Comparison of ENCODE assay signal across 9 mouse cellular contexts in the genomic region with DNA sequence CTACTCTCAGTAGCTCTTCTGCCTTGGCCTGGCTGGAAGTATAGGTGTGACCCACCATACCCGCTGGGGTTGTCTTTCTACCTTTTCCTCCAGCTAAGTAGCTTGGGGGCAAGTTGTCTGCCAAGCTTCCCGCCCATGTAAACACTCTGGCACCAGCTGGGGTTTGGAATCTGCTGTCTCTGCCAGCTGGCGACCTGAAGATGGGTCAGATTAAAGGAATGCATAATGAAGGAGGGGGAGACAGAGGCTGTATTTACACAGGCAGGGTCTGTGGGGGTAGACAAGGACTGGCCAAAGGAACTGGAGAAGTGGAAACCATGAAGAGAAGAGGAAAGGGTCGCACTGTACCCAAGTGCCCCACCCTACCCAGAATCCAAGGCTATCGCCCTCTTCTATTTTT. TPM values are rescaled to one million over a fixed set of nuclear protein-coding genes. Genes with fewer than 3 reads are reported as not detected.
A peak's percentile ranks its signal among the peaks of the same experiment; 100 is the strongest.
DNase-seq lines count a peak whose midpoint lies in the region; ATAC-seq lines count a peak whose summit lies in the region.
"Had no signal": no experiment of that assay in that cellular context is flagged by ENCODE, and none has a peak within 500 bp of the region (broad histone marks: within the 10 kb centered on the region; RNA-seq: fewer than 3 reads in every experiment).

No protein-coding gene starts in this region.

- no peaks in the 10 kb centered on the region for H3K36me3 ChIP-seq in embryonic facial prominence, embryonic 14.5 days (ENCODE audit: control insufficient read depth, insufficient read depth, low read length)

- no peak overlapping the region for H3K4me2 ChIP-seq in embryonic facial prominence, embryonic 14.5 days (ENCODE audit: low read depth, low read length)

- H3K27me3 ChIP-seq in embryonic facial prominence, embryonic 14.5 days (replicated peaks; ENCODE audit: control insufficient read depth, insufficient read depth, low read length): no peaks in the 10 kb centered on the region
- H3K27me3 ChIP-seq: megakaryocyte, embryonic 14.5 days had no signal

- H3K4me1 ChIP-seq in embryonic facial prominence, embryonic 14.5 days (ENCODE audit: control insufficient read depth, insufficient read depth, low read length): peaks cover 12% of the 10 kb centered on the region

- WGBS in embryonic facial prominence, embryonic 14.5 days: 36% methylated on average over 5 of the region's 5 CpGs

- peak overlapping the region; percentile 28; the same call in 1 of the 2 replicates for H3K27ac ChIP-seq in embryonic facial prominence, embryonic 14.5 days (replicated peaks; ENCODE audit: low read depth, low read length)

- no peaks in the 10 kb centered on the region for H3K9me3 ChIP-seq in embryonic facial prominence, embryonic 14.5 days (ENCODE audit: control insufficient read depth, low read length)

- peak; percentile 70 for ATAC-seq in embryonic facial prominence, embryonic 14.5 days (ENCODE audit: low read depth)

- peak; percentile 43 for DNase-seq in kidney, postnatal 10 days
- DNase-seq in kidney, adult 8-10 months: no peak
- peak; percentile 78 for DNase-seq in 3T3-L1 (ENCODE audit: low read depth, low spot score)
- peak; percentile 53 for DNase-seq in embryonic facial prominence, embryonic 14.5 days (ENCODE audit: low spot score)
- peak; percentile 38 to 54 for DNase-seq in kidney, postnatal 4 days
- no peak for DNase-seq in c-Kit-positive CD71-positive TER-119-positive erythroid progenitor cells, embryonic 14.5 days (ENCODE audit: low spot score)
- no peak for DNase-seq in cerebellum, adult 11 months
- DNase-seq in urinary bladder, postnatal 25 days (ENCODE audit: low spot score): no peak

- no peak overlapping the region for H3K9ac ChIP-seq in embryonic facial prominence, embryonic 14.5 days (ENCODE audit: low read depth, low read length)

- no peak overlapping the region for H3K4me3 ChIP-seq in embryonic facial prominence, embryonic 14.5 days (ENCODE audit: low read depth, low read length)
- H3K4me3 ChIP-seq: megakaryocyte, embryonic 14.5 days had no signal

RNA-seq across cellular contexts. Expression of gene Tram2, which starts 26.4 kb away (rescaled TPM):
- polyA plus RNA-seq in embryonic facial prominence, embryonic 14.5 days (2014; fragmentation: Nextera tagmentation; extraction: Ambion mirVana): 12.8 and 14.4 TPM in 2 replicates

Comparison
In these comparisons a context has a peak if more than half of its experiments do, and no peak if none do; other contexts are left out.
1. DNase-seq: peak in kidney, postnatal 10 days (single experiment), 3T3-L1 (single experiment), embryonic facial prominence, embryonic 14.5 days (single experiment) and kidney, postnatal 4 days (2 of 2); none in kidney, adult 8-10 months (0 of 2), c-Kit-positive CD71-positive TER-119-positive erythroid progenitor cells, embryonic 14.5 days (single experiment), cerebellum, adult 11 months (single experiment) and urinary bladder, postnatal 25 days (single experiment).